Mouse (Mus musculus) cerebellum, adult 9-11 months (tissue): ENCODE results near the gene Phf21a.

Source experiments
- DNase-seq: peaks from one replicate; pipeline ENCODE4 v3.0.0; 2022

Phf21a gene

GRCm38 (mm10) chr2:92365568-92365967 is 272.7 kb downstream of the Phf21a start:
- no peak for DNase-seq

GRCm38 (mm10) chr2:92367383-92368029 is 274.6 kb downstream of the Phf21a start:
- DNase-seq: no peak

DNA sequence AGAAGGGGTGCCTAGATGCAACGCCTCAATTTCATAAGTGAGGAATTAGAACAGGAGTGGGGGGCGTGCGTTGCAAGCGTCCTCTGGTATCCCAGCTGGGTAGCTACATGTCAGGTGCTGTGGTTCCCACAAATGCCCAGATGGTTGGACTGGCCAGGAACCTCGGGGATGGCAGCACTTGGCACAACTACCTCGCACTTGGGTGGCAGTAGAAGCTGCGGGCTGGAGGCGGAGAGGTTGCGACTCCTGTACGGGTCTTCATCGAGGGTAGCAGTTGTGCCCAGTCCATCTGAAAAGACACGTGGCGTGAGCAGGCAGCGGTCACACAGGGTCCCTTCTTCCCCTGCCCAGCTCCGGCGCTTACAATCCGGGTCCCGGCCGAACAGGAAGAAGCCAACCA is 277.5 kb downstream of the Phf21a start:
- DNase-seq: peak; percentile 53

GRCm38 (mm10) chr2:92370821-92371805 is 278.2 kb downstream of the Phf21a start:
- peak; percentile 60 for DNase-seq

GRCm38 (mm10) chr2:92371971-92372690 is 279.2 kb downstream of the Phf21a start:
- no peak for DNase-seq

GRCm38 (mm10) chr2:92372767-92373436 is 280.0 kb downstream of the Phf21a start:
- DNase-seq: peak; percentile 67

GRCm38 (mm10) chr2:92373437-92373813 is 280.5 kb downstream of the Phf21a start:
- peak; percentile 41 for DNase-seq

- DNase-seq: peak; percentile 75
Measured at GRCm38 (mm10) chr2:92374514-92374913, 281.6 kb downstream of the Phf21a start, which contains the start of the genes Pex16 and Large2. Gene Pex16 (plus strand): TSS chr2:92374676. Gene Large2 (minus strand): TSS chr2:92374869.

- peak; percentile 98 for DNase-seq
Measured at GRCm38 (mm10) chr2:92375099-92375623, 282.2 kb downstream of the Phf21a start.

GRCm38 (mm10) chr2:92375788-92376187 is 282.9 kb downstream of the Phf21a start:
- DNase-seq: no peak

DNA sequence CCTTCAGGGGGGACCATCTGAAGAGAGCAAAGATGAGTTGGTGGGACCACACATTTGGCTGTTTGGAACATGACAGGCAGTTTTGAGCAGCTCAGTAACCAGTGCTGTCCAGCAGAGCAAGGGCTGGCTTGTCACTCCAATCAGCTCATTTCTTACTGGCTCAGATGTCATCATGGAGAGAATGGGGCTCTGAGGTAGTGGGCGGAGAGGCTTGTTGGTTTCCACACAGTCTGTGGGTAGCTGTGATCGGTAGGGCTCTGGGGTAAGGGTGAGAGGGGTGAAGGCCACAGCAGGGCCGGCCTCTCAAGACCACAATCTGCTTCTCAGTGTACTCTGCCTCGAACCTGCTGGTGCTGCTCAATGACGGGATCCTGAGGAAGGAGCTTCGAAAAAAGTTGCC is 283.4 kb downstream of the Phf21a start:
- DNase-seq: peak; percentile 52

DNA sequence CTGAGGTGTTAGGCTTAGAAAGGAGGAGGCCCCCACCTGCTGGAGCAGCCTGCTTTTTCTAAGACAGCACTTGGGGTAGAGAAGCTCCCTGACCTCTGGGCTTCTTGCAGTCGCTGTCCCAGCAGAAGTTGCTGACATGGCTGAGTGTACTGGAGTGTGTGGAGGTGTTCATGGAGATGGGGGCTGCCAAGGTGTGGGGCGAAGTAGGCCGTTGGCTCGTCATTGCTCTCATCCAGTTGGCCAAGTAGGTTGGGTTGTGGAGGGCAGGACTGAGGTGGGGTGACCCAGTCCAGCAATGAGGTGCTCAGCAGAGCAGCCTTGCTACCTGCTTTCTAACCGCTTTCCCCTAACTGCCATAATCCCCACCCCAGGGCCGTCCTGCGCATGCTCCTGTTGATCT is 284.4 kb downstream of the Phf21a start:
- DNase-seq: peak; percentile 51

DNA sequence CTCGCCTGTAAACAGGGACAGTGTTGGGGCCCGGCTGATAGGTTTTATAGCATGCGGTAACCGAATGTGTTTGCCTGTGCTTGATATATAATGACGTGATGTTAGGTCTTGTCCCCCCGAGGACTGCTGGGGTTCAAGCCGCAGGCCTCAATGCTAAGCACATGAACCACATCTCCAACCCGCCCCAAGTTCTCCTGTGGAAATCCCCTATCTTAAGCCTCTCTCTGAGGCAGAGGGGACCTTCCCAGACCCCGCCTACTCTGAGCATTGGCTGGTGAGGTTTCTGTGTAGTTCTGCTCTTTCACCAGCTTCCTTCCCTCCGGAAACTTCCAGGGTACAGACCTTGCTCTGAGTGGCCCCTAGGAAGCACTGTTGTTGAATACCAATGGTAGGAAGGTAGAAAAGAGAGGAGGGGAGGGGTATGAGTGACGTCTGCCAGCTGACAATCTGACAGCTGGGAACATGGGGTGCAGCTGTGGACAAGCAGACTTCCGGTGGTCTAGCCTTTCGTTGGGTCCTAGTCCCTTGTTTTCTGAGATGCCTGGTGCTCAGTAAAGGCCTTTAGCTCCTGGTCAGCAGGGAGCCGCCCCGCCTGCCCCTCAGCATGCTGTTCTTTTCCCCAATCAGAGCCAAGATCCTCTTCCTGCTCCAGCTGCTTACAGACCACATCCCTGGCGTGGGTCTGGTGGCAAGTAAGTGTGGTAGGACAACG is 287.0 kb downstream of the Phf21a start:
- peak; percentile 49 for DNase-seq

- peak; percentile 59 for DNase-seq
Measured at GRCm38 (mm10) chr2:92380495-92381050, 287.7 kb downstream of the Phf21a start.

GRCm38 (mm10) chr2:92381161-92381560 is 288.2 kb downstream of the Phf21a start:
- DNase-seq: peak; percentile 36

DNA sequence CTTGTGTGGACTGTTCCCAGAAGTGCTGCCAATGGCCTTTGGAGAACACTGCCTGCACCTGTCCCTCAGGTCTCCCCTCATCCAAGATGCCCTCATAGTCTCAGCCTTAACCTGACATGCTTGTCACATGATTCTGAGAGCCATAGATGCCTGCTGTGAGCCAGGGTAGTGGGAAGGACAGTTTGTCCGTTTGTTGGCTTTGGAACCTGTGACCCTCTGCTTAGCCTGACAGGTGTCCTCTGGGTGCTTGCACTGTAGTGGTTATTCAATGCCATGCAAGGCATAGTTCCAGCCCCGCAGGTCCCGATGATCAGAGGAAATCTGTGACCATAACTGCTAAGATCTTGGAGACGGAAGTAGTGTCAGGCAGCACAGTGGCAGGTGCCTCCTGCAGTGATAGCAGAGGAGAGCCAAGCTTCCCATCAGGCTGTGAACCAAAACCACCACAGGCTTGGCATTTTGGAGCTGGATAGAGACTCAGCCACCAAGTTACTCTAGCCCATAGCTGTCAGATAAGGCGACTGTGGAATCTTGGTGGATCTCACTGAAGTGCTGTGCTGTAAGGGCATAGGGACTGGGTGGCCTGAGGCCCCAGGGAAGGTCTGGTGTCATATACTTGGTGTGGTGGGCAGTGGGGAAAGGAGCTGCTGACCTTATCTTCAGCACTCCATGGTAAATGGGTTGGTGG is 289.1 kb downstream of the Phf21a start, which contains the start of gene 1700029I15Rik:
Gene 1700029I15Rik (plus strand): TSS at position 638 of the 688 bp plus-strand sequence.
- DNase-seq: peak; percentile 73

- DNase-seq: peak; percentile 63
Measured at GRCm38 (mm10) chr2:92382759-92383158, 289.8 kb downstream of the Phf21a start.

GRCm38 (mm10) chr2:92384101-92384500 is 291.2 kb downstream of the Phf21a start:
- peak; percentile 30 for DNase-seq

- peak; percentile 68 for DNase-seq
Measured at GRCm38 (mm10) chr2:92385113-92386051, 292.5 kb downstream of the Phf21a start.
